ENCODE assay signal across 8 mouse cellular contexts in genomic region chr10:6694218-6694850, GRCm38 (mm10).
A peak's percentile ranks its signal among the peaks of the same experiment; 100 is the strongest.
DNase-seq lines count a peak whose midpoint lies in the region; ATAC-seq and TF ChIP-seq lines count a peak whose summit lies in the region.

No protein-coding gene starts in this region.

- H3K4me3 ChIP-seq in embryonic fibroblast, embryonic 13.5 days (ENCODE audit: insufficient read depth, low read length): no peak overlapping the region
- H3K4me3 ChIP-seq in heart, embryonic 16.5 days (ENCODE audit: low read length): peak overlapping the region; percentile 25; the same call in 1 of the 2 replicates

- no peaks in the 10 kb centered on the region for H3K9me3 ChIP-seq in heart, embryonic 16.5 days (replicated peaks; ENCODE audit: control insufficient read depth, low read length)

- no peaks in the 10 kb centered on the region for H3K36me3 ChIP-seq in heart, embryonic 16.5 days (ENCODE audit: control insufficient read depth, insufficient read depth)

- WGBS in heart, embryonic 16.5 days: 54% methylated on average over 13 of the region's 13 CpGs

- no peak for TF ChIP-seq POLR2A in embryonic fibroblast, embryonic 13.5 days (IDR thresholded peaks at IDR 0.05; ENCODE audit: low read depth, low read length)

- TF ChIP-seq CTCF in embryonic fibroblast, embryonic 13.5 days (IDR thresholded peaks at IDR 0.05; ENCODE audit: borderline replicate concordance, insufficient read depth, low read length): peak; percentile 36; the same call in 1 of the 2 replicates

- H3K27ac ChIP-seq in embryonic fibroblast, embryonic 13.5 days (ENCODE audit: insufficient read depth, low read length): no peak overlapping the region
- no peak overlapping the region for H3K27ac ChIP-seq in heart, embryonic 16.5 days (ENCODE audit: low read length)

- DNase-seq in Muller cell, postnatal 12 days (ENCODE audit: inconsistent ontology term): peak; percentile 46
- DNase-seq in brain, adult 2 months (ENCODE audit: low read depth, low spot score): peak; percentile 76
- peak; percentile 64 for DNase-seq in layer of hippocampus, adult 11-12 months (ENCODE audit: low spot score)
- DNase-seq in lung, postnatal 10 days: peak; percentile 46
- peak; percentile 61 for DNase-seq in right cerebral cortex, adult 18-20 months

- H3K4me1 ChIP-seq in embryonic fibroblast, embryonic 13.5 days (ENCODE audit: control insufficient read depth, insufficient read depth, low read length): no peaks in the 10 kb centered on the region
- H3K4me1 ChIP-seq in heart, embryonic 16.5 days (ENCODE audit: control insufficient read depth, insufficient read depth, low read length): no peaks in the 10 kb centered on the region

- H3K27me3 ChIP-seq in heart, embryonic 16.5 days (ENCODE audit: control insufficient read depth, insufficient read depth, low read length): no peaks in the 10 kb centered on the region

- H3K4me2 ChIP-seq in heart, embryonic 16.5 days (ENCODE audit: low read depth, low read length): peak overlapping the region; percentile 45

- no peak for ATAC-seq in heart, embryonic 16.5 days (replicated peaks; ENCODE audit: extremely low read depth, insufficient read depth, low FRiP score)
- no peak for ATAC-seq in activated CD4-positive, CD25-positive, alpha-beta regulatory T cell, adult 4 months

- peak overlapping the region; percentile 47; the same call in 1 of the 2 replicates for H3K9ac ChIP-seq in heart, embryonic 16.5 days (ENCODE audit: low read length)
